ENCODE assay signal across 16 mouse cellular contexts in genomic region chr3:51880506-51881036, GRCm38 (mm10).
DNase-seq lines count a peak whose midpoint lies in the region; ATAC-seq and TF ChIP-seq lines count a peak whose summit lies in the region.
"Had no signal": no experiment of that assay in that cellular context is flagged by ENCODE, and none has a peak within 500 bp of the region (broad histone marks: within the 10 kb centered on the region; RNA-seq: fewer than 3 reads in every experiment).

No protein-coding gene starts in this region.

- peak; percentile 56 for DNase-seq in forebrain, embryonic 14.5 days (ENCODE audit: low spot score)
- DNase-seq in forebrain, embryonic 10.5 days (ENCODE audit: extremely low spot score, low spot score), result no peak
- DNase-seq in lung, embryonic 14.5 days, result peak; percentile 35
- no peak for DNase-seq in lung, adult 2 months
- no peak for DNase-seq in hindbrain, embryonic 14.5 days (ENCODE audit: low spot score)
- no peak for DNase-seq in left cerebral cortex, adult 18-20 months (ENCODE audit: low spot score in 2 of 2)
- DNase-seq in cerebellum, postnatal 14 days, result no peak
- DNase-seq: adrenal gland, adult 2 months; cerebellum, postnatal 25 days; heart, postnatal 36 days; kidney, adult 9 months; layer of hippocampus, postnatal 36 days; lung, postnatal 14 days; retina, postnatal 1 day had no signal

- H3K36me3 ChIP-seq in forebrain, embryonic 14.5 days (ENCODE audit: control insufficient read depth, insufficient read depth, low read length), result no peaks in the 10 kb centered on the region
- no peaks in the 10 kb centered on the region for H3K36me3 ChIP-seq in forebrain, embryonic 10.5 days (replicated peaks)
- H3K36me3 ChIP-seq in lung, embryonic 14.5 days (ENCODE audit: insufficient read depth), result no peaks in the 10 kb centered on the region
- H3K36me3 ChIP-seq in hindbrain, embryonic 14.5 days (replicated peaks; ENCODE audit: control insufficient read depth, insufficient read depth), result no peaks in the 10 kb centered on the region
- no peaks in the 10 kb centered on the region for H3K36me3 ChIP-seq in neural tube, embryonic 13.5 days
- H3K36me3 ChIP-seq: limb, embryonic 15.5 days had no signal

- 49% methylated on average over 8 of the region's 8 CpGs for WGBS in forebrain, embryonic 14.5 days
- WGBS in forebrain, embryonic 10.5 days, result 86% methylated on average over 8 of the region's 8 CpGs
- 73% methylated on average over 8 of the region's 8 CpGs for WGBS in lung, embryonic 14.5 days
- 76% methylated on average over 8 of the region's 8 CpGs for WGBS in lung, adult 2 months
- 48% methylated on average over 8 of the region's 8 CpGs for WGBS in hindbrain, embryonic 14.5 days
- 22% methylated on average over 8 of the region's 8 CpGs for WGBS in neural tube, embryonic 13.5 days

- no peak overlapping the region for H3K4me3 ChIP-seq in forebrain, embryonic 14.5 days (ENCODE audit: low read depth, low read length)
- H3K4me3 ChIP-seq in forebrain, embryonic 10.5 days, result no peak overlapping the region
- no peak overlapping the region for H3K4me3 ChIP-seq in lung, embryonic 14.5 days (ENCODE audit: low read depth, low read length)
- no peak overlapping the region for H3K4me3 ChIP-seq in lung, adult 2 months (replicated peaks; ENCODE audit: extremely low read depth, low read depth, low read length)
- H3K4me3 ChIP-seq in hindbrain, embryonic 14.5 days (replicated peaks; ENCODE audit: low read length), result no peak overlapping the region
- no peak overlapping the region for H3K4me3 ChIP-seq in neural tube, embryonic 13.5 days
- H3K4me3 ChIP-seq: limb, embryonic 15.5 days had no signal

- TF ChIP-seq CTCF in lung, embryonic 14.5 days (IDR thresholded peaks at IDR 0.05; ENCODE audit: low read depth), result no peak
- no peak for TF ChIP-seq CTCF in lung, adult 2 months (IDR thresholded peaks at IDR 0.05; ENCODE audit: insufficient read depth, low read length)

- no peaks in the 10 kb centered on the region for H3K9me3 ChIP-seq in forebrain, embryonic 14.5 days (replicated peaks; ENCODE audit: control insufficient read depth, low read length)
- no peaks in the 10 kb centered on the region for H3K9me3 ChIP-seq in forebrain, embryonic 10.5 days
- H3K9me3 ChIP-seq in lung, embryonic 14.5 days (ENCODE audit: low read depth, low read length), result no peaks in the 10 kb centered on the region
- no peaks in the 10 kb centered on the region for H3K9me3 ChIP-seq in hindbrain, embryonic 14.5 days (ENCODE audit: control insufficient read depth, low read length)
- H3K9me3 ChIP-seq in neural tube, embryonic 13.5 days, result no peaks in the 10 kb centered on the region
- H3K9me3 ChIP-seq: limb, embryonic 15.5 days had no signal

- peak overlapping the region; percentile 35; the same call in 1 of the 2 replicates for H3K27ac ChIP-seq in forebrain, embryonic 14.5 days (ENCODE audit: low read depth, low read length)
- H3K27ac ChIP-seq in forebrain, embryonic 10.5 days, result no peak overlapping the region
- no peak overlapping the region for H3K27ac ChIP-seq in lung, embryonic 14.5 days (ENCODE audit: low read depth)
- H3K27ac ChIP-seq in hindbrain, embryonic 14.5 days, result peak overlapping the region; percentile 75
- peak overlapping the region; percentile 88 for H3K27ac ChIP-seq in neural tube, embryonic 13.5 days (replicated peaks)
- H3K27ac ChIP-seq: limb, embryonic 15.5 days had no signal

- H3K4me2 ChIP-seq in forebrain, embryonic 14.5 days (ENCODE audit: low read length), result 0 out of 2 replicates have a peak overlapping the region, but pooled peaks have one; percentile 18
- no peak overlapping the region for H3K4me2 ChIP-seq in lung, embryonic 14.5 days
- peak overlapping the region; percentile 18; the same call in 1 of the 2 replicates for H3K4me2 ChIP-seq in hindbrain, embryonic 14.5 days (replicated peaks)
- H3K4me2 ChIP-seq in neural tube, embryonic 13.5 days, result peak overlapping the region; percentile 35
- H3K4me2 ChIP-seq: limb, embryonic 15.5 days had no signal

- H3K9ac ChIP-seq in forebrain, embryonic 14.5 days (ENCODE audit: low read length), result peak overlapping the region; percentile 1; the same call in 1 of the 2 replicates
- no peak overlapping the region for H3K9ac ChIP-seq in lung, embryonic 14.5 days
- H3K9ac ChIP-seq in hindbrain, embryonic 14.5 days, result peak overlapping the region; percentile 25
- H3K9ac ChIP-seq in neural tube, embryonic 13.5 days, result peak overlapping the region; percentile 48
- H3K9ac ChIP-seq: limb, embryonic 15.5 days had no signal

- no peak for TF ChIP-seq POLR2A in lung, adult 2 months (IDR thresholded peaks at IDR 0.05; ENCODE audit: borderline replicate concordance, extremely low read depth, low read depth, low read length)

- ATAC-seq in forebrain, embryonic 14.5 days, result peak; percentile 11; the same call in 1 of the 2 replicates
- ATAC-seq in lung, embryonic 14.5 days (ENCODE audit: insufficient read depth), result no peak
- no peak for ATAC-seq in hindbrain, embryonic 14.5 days (ENCODE audit: low FRiP score)
- ATAC-seq in neural tube, embryonic 13.5 days (ENCODE audit: low read depth), result peak; percentile 29; the same call in 1 of the 2 replicates

- H3K4me1 ChIP-seq in forebrain, embryonic 14.5 days (ENCODE audit: control insufficient read depth, insufficient read depth, low read length), result peaks cover 14% of the 10 kb centered on the region
- H3K4me1 ChIP-seq in forebrain, embryonic 10.5 days, result peaks cover 55% of the 10 kb centered on the region
- H3K4me1 ChIP-seq in lung, embryonic 14.5 days (ENCODE audit: insufficient read depth), result 0 out of 2 replicates have a peak, but pooled peaks cover 8% of the 10 kb centered on the region
- peaks cover 2% of the 10 kb centered on the region; the same call in 1 of the 2 replicates for H3K4me1 ChIP-seq in lung, adult 2 months (ENCODE audit: control insufficient read depth, insufficient read depth, low read length)
- H3K4me1 ChIP-seq in hindbrain, embryonic 14.5 days (replicated peaks; ENCODE audit: control insufficient read depth, insufficient read depth, low read length), result peaks cover 30% of the 10 kb centered on the region
- H3K4me1 ChIP-seq in neural tube, embryonic 13.5 days (replicated peaks), result peaks cover 58% of the 10 kb centered on the region

- no peaks in the 10 kb centered on the region for H3K27me3 ChIP-seq in forebrain, embryonic 14.5 days (replicated peaks; ENCODE audit: control insufficient read depth, insufficient read depth, low read length)
- H3K27me3 ChIP-seq in forebrain, embryonic 10.5 days (ENCODE audit: poor library complexity, severe bottlenecking), result no peaks in the 10 kb centered on the region
- H3K27me3 ChIP-seq in lung, embryonic 14.5 days (ENCODE audit: insufficient read depth, low read length), result no peaks in the 10 kb centered on the region
- no peaks in the 10 kb centered on the region for H3K27me3 ChIP-seq in hindbrain, embryonic 14.5 days (ENCODE audit: control insufficient read depth, insufficient read depth, low read length)
- H3K27me3 ChIP-seq in neural tube, embryonic 13.5 days, result no peaks in the 10 kb centered on the region
- H3K27me3 ChIP-seq: limb, embryonic 15.5 days had no signal

Comparison
In these comparisons a context has a peak if more than half of its experiments do, and no peak if none do; other contexts are left out.
1. DNase-seq: peak in forebrain, embryonic 14.5 days (single experiment) and lung, embryonic 14.5 days (single experiment); none in forebrain, embryonic 10.5 days (single experiment), lung, adult 2 months (single experiment), hindbrain, embryonic 14.5 days (single experiment), left cerebral cortex, adult 18-20 months (0 of 2) and cerebellum, postnatal 14 days (0 of 2).
2. H3K27ac ChIP-seq: peak in forebrain, embryonic 14.5 days (single experiment), hindbrain, embryonic 14.5 days (single experiment) and neural tube, embryonic 13.5 days (single experiment); none in forebrain, embryonic 10.5 days (single experiment) and lung, embryonic 14.5 days (single experiment).
3. ATAC-seq: peak in forebrain, embryonic 14.5 days (single experiment) and neural tube, embryonic 13.5 days (single experiment); none in lung, embryonic 14.5 days (single experiment) and hindbrain, embryonic 14.5 days (single experiment).